Mouse (Mus musculus): ENCODE measurements around the gene Bbs4. TPM values are rescaled to one million over a fixed set of nuclear protein-coding genes. Genes with fewer than 3 reads are reported as not detected.

Bbs4 gene
- polyA plus RNA-seq, 1 experiment from 2014 or later: 7.5 TPM

- Histone ChIP-seq H3K9ac (ENCODE audit: low read length) (no peak overlapping the region), H3K4me3 (ENCODE audit: low read length) (no peak overlapping the region), H3K36me3 (ENCODE audit: control insufficient read depth, insufficient read depth) (no peaks in the 10 kb centered on the region), H3K4me1 (ENCODE audit: control insufficient read depth, insufficient read depth, low read length) (peaks cover 21% of the 10 kb centered on the region), H3K4me2 (ENCODE audit: low read depth, low read length) (no peak overlapping the region), H3K9me3 (replicated peaks; ENCODE audit: control insufficient read depth, low read length) (no peaks in the 10 kb centered on the region), H3K27me3 (ENCODE audit: control insufficient read depth, insufficient read depth, low read length) (no peaks in the 10 kb centered on the region), H3K27ac (ENCODE audit: low read length) (0 out of 2 replicates have a peak overlapping the region, but pooled peaks have one; percentile 5)
- WGBS: 72% methylated on average over 6 of the region's 6 CpGs
- ATAC-seq (replicated peaks; ENCODE audit: extremely low read depth, insufficient read depth, low FRiP score): no peak
Measured at GRCm38 (mm10) chr9:59289529-59290115, 63.7 kb downstream of the Bbs4 start.

DNA sequence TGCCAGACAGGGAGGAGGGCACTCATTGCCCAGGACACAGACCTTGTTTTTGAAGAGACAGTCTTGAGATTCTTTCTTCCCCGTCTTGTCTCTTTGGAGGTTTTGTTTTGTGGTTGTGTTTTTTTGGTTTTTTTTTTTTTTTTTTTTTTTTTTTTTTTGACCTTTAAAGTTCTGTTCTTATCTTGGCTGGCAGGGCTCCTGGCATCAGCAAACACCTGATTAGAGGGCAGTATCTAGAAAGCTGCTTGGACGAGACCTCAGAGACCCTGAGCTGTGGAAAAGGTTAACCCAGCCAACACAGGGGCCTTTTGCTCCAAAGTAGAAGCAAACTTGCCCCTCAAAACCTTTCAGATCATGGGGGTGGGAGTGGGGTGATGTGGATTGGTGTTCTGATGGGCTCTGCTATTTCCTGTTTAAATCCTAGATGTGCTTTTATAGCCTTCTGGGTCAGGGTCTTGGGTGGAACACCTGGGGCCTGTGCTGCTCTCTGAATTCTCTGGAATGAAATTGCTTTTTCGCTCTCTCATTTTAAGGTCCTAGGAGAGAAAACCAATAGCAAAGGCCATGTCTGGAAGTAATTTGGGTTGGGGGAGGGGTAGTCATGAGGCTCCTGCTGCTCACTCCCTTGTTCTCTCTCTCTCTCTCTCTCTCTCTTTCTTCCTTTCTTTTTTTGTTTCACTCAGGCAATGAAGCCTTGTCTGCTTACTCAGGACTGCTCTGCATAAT, 64.5 kb downstream of the Bbs4 start:
- Histone ChIP-seq H3K9ac (ENCODE audit: low read length) (no peak overlapping the region), H3K27ac (ENCODE audit: low read length) (0 out of 2 replicates have a peak overlapping the region, but pooled peaks have one; percentile 16), H3K4me2 (ENCODE audit: low read depth, low read length) (no peak overlapping the region), H3K36me3 (ENCODE audit: control insufficient read depth, insufficient read depth) (no peaks in the 10 kb centered on the region), H3K4me3 (ENCODE audit: low read length) (no peak overlapping the region), H3K4me1 (ENCODE audit: control insufficient read depth, insufficient read depth, low read length) (peaks cover 21% of the 10 kb centered on the region), H3K9me3 (replicated peaks; ENCODE audit: control insufficient read depth, low read length) (no peaks in the 10 kb centered on the region), H3K27me3 (ENCODE audit: control insufficient read depth, insufficient read depth, low read length) (no peaks in the 10 kb centered on the region)
- ATAC-seq (replicated peaks; ENCODE audit: extremely low read depth, insufficient read depth, low FRiP score): no peak
- 55% methylated on average over 3 of the region's 3 CpGs for WGBS

DNA sequence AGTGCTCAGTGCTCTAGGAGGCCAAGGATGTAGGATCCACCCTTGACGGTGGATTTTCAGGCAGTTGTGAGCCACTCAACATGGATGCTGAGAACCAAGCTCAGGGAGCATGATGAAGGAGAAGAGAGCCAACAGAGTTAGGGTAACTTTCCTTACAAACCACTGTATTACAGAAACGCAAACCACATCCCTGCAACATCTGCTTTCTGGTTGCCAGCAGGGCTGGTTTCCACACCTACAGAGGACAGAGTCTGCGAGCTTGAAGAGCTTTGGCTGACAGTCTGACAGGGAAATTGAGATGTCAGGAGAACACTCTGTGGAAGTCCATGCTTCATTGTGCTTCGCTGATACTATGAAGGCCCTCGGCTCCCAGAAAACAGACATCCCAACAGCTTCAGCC, 65.2 kb downstream of the Bbs4 start:
- 0 out of 2 replicates have a peak overlapping the region, but pooled peaks have one; percentile 16 for H3K27ac ChIP-seq (ENCODE audit: low read length)
- 51% methylated on average over 5 of the region's 5 CpGs for WGBS
- no peak overlapping the region for H3K9ac ChIP-seq (ENCODE audit: low read length)

GRCm38 (mm10) chr9:59285614-59286013, 67.7 kb downstream of the Bbs4 start:
- H3K9me3 ChIP-seq (replicated peaks; ENCODE audit: control insufficient read depth, low read length): no peaks in the 10 kb centered on the region
- no peak overlapping the region for H3K9ac ChIP-seq (ENCODE audit: low read length)
- H3K4me1 ChIP-seq (ENCODE audit: control insufficient read depth, insufficient read depth, low read length): peaks cover 18% of the 10 kb centered on the region
- no peak overlapping the region for H3K27ac ChIP-seq (ENCODE audit: low read length)
- WGBS: 72% methylated on average over 6 of the region's 6 CpGs
- H3K27me3 ChIP-seq (ENCODE audit: control insufficient read depth, insufficient read depth, low read length): no peaks in the 10 kb centered on the region
- ATAC-seq (replicated peaks; ENCODE audit: extremely low read depth, insufficient read depth, low FRiP score): no peak
- H3K4me3 ChIP-seq (ENCODE audit: low read length): no peak overlapping the region
- no peak overlapping the region for H3K4me2 ChIP-seq (ENCODE audit: low read depth, low read length)
- no peaks in the 10 kb centered on the region for H3K36me3 ChIP-seq (ENCODE audit: control insufficient read depth, insufficient read depth)

More for the DNA sequence above, 65.2 kb downstream of the Bbs4 start:
- Histone ChIP-seq H3K27me3 (ENCODE audit: control insufficient read depth, insufficient read depth, low read length) (no peaks in the 10 kb centered on the region), H3K9me3 (replicated peaks; ENCODE audit: control insufficient read depth, low read length) (no peaks in the 10 kb centered on the region), H3K4me2 (ENCODE audit: low read depth, low read length) (no peak overlapping the region), H3K4me1 (ENCODE audit: control insufficient read depth, insufficient read depth, low read length) (peaks cover 20% of the 10 kb centered on the region), H3K4me3 (ENCODE audit: low read length) (no peak overlapping the region), H3K36me3 (ENCODE audit: control insufficient read depth, insufficient read depth) (no peaks in the 10 kb centered on the region)
- ATAC-seq (replicated peaks; ENCODE audit: extremely low read depth, insufficient read depth, low FRiP score): no peak

- no peak overlapping the region for H3K27ac ChIP-seq (ENCODE audit: low read length)
- ATAC-seq (replicated peaks; ENCODE audit: extremely low read depth, insufficient read depth, low FRiP score): no peak
- H3K4me2 ChIP-seq (ENCODE audit: low read depth, low read length): peak overlapping the region; percentile 44
- H3K36me3 ChIP-seq (ENCODE audit: control insufficient read depth, insufficient read depth): no peaks in the 10 kb centered on the region
- H3K9ac ChIP-seq (ENCODE audit: low read length): no peak overlapping the region
- H3K4me1 ChIP-seq (ENCODE audit: control insufficient read depth, insufficient read depth, low read length): peaks cover 7% of the 10 kb centered on the region
- no peaks in the 10 kb centered on the region for H3K27me3 ChIP-seq (ENCODE audit: control insufficient read depth, insufficient read depth, low read length)
- H3K4me3 ChIP-seq (ENCODE audit: low read length): no peak overlapping the region; the same call in 1 of the 2 replicates
- 44% methylated on average over 7 of the region's 7 CpGs for WGBS
- H3K9me3 ChIP-seq (replicated peaks; ENCODE audit: control insufficient read depth, low read length): no peaks in the 10 kb centered on the region
Measured at GRCm38 (mm10) chr9:59282683-59282986, 70.7 kb downstream of the Bbs4 start.

GRCm38 (mm10) chr9:59281871-59282682, 71.2 kb downstream of the Bbs4 start:
- Histone ChIP-seq H3K27me3 (ENCODE audit: control insufficient read depth, insufficient read depth, low read length) (no peaks in the 10 kb centered on the region), H3K27ac (ENCODE audit: low read length) (no peak overlapping the region), H3K4me1 (ENCODE audit: control insufficient read depth, insufficient read depth, low read length) (peaks cover 7% of the 10 kb centered on the region), H3K4me3 (ENCODE audit: low read length) (no peak overlapping the region; the same call in 1 of the 2 replicates), H3K4me2 (ENCODE audit: low read depth, low read length) (peak overlapping the region; percentile 44), H3K36me3 (ENCODE audit: control insufficient read depth, insufficient read depth) (no peaks in the 10 kb centered on the region), H3K9ac (ENCODE audit: low read length) (no peak overlapping the region), H3K9me3 (replicated peaks; ENCODE audit: control insufficient read depth, low read length) (no peaks in the 10 kb centered on the region)
- 37% methylated on average over 26 of the region's 27 CpGs for WGBS
- no peak for ATAC-seq (replicated peaks; ENCODE audit: extremely low read depth, insufficient read depth, low FRiP score)

DNA sequence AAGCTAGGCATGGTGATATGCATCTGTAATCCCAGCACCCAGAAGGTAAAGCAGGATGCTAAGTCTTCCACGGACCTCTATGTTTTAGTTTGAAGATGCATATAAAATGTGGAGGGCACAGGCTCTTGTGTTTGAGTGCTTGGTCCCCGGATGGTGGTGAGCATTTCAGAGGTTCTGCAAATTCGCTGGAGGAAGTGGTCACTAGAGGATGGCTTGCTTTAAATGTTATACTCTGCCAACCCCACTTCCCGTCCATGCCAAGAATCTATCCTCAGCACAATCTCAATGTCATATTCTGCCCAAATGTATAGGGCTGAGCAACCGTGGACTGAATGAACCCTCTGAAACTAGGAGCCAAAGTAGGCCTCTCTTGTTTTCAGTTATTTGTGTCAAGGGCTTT, 72.4 kb downstream of the Bbs4 start:
- Histone ChIP-seq H3K4me2 (ENCODE audit: low read depth, low read length) (no peak overlapping the region), H3K27me3 (ENCODE audit: control insufficient read depth, insufficient read depth, low read length) (no peaks in the 10 kb centered on the region), H3K27ac (ENCODE audit: low read length) (no peak overlapping the region), H3K36me3 (ENCODE audit: control insufficient read depth, insufficient read depth) (no peaks in the 10 kb centered on the region), H3K4me3 (ENCODE audit: low read length) (no peak overlapping the region), H3K9me3 (replicated peaks; ENCODE audit: control insufficient read depth, low read length) (no peaks in the 10 kb centered on the region), H3K4me1 (ENCODE audit: control insufficient read depth, insufficient read depth, low read length) (peaks cover 7% of the 10 kb centered on the region), H3K9ac (ENCODE audit: low read length) (no peak overlapping the region)
- WGBS: 86% methylated on average over 5 of the region's 5 CpGs
- ATAC-seq (replicated peaks; ENCODE audit: extremely low read depth, insufficient read depth, low FRiP score): no peak

GRCm38 (mm10) chr9:59278694-59279093, 74.6 kb downstream of the Bbs4 start:
- Histone ChIP-seq H3K4me3 (ENCODE audit: low read length) (no peak overlapping the region), H3K9ac (ENCODE audit: low read length) (no peak overlapping the region), H3K36me3 (ENCODE audit: control insufficient read depth, insufficient read depth) (no peaks in the 10 kb centered on the region), H3K9me3 (replicated peaks; ENCODE audit: control insufficient read depth, low read length) (no peaks in the 10 kb centered on the region), H3K27ac (ENCODE audit: low read length) (no peak overlapping the region), H3K4me1 (ENCODE audit: control insufficient read depth, insufficient read depth, low read length) (peaks cover 7% of the 10 kb centered on the region), H3K4me2 (ENCODE audit: low read depth, low read length) (no peak overlapping the region), H3K27me3 (ENCODE audit: control insufficient read depth, insufficient read depth, low read length) (no peaks in the 10 kb centered on the region)
- ATAC-seq (replicated peaks; ENCODE audit: extremely low read depth, insufficient read depth, low FRiP score): no peak
- WGBS: 77% methylated on average over 5 of the region's 5 CpGs

GRCm38 (mm10) chr9:59278199-59278598, 75.1 kb downstream of the Bbs4 start:
- Histone ChIP-seq H3K36me3 (ENCODE audit: control insufficient read depth, insufficient read depth) (no peaks in the 10 kb centered on the region), H3K27me3 (ENCODE audit: control insufficient read depth, insufficient read depth, low read length) (no peaks in the 10 kb centered on the region), H3K27ac (ENCODE audit: low read length) (no peak overlapping the region), H3K4me3 (ENCODE audit: low read length) (no peak overlapping the region), H3K4me2 (ENCODE audit: low read depth, low read length) (no peak overlapping the region), H3K9ac (ENCODE audit: low read length) (no peak overlapping the region), H3K4me1 (ENCODE audit: control insufficient read depth, insufficient read depth, low read length) (peaks cover 7% of the 10 kb centered on the region), H3K9me3 (replicated peaks; ENCODE audit: control insufficient read depth, low read length) (no peaks in the 10 kb centered on the region)
- ATAC-seq (replicated peaks; ENCODE audit: extremely low read depth, insufficient read depth, low FRiP score): no peak
- 90% methylated on average over 2 of the region's 2 CpGs for WGBS
